Mouse (Mus musculus): ENCODE measurements around the gene Hes2.

Hes2 gene

DNA sequence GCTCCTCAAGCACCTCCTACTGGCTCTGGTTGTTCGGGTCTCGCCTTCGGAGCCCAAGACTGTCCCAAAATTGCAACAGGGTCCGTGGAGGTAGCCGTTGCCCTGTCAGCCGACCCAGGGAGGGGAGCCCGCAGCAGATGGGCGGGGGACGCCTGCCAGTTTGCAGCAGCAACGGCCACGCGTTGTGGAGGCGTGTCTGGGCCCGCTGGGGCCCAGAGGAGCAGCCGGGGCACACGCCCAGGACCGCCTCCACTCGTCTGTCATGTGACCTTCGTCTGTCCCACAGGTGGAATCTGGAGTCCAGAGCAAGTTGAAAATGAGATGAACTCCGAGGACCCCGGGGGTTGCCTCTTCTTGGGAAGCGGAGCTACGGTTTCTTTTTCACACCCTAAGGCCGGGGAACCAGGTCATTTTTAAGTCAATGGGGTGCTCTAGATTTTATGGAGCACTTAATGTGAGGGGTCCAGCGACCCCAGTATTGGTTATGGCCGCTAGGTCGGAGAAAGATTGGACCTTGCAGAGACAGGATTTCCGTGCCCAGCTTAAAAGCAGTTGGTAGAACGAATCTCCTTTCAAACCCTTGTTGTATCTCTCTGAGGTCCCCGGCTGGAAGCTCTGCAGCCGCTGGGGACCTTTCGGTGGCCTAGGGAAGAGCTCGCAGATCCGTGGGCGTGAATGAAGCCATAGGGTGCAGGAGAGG lies at the start of gene Hes2:
Gene Hes2 (plus strand): TSS at position 283 of the 700 bp plus-strand sequence.
- no peak for DNase-seq (ENCODE audit: low spot score in 2 of 2)

DNA sequence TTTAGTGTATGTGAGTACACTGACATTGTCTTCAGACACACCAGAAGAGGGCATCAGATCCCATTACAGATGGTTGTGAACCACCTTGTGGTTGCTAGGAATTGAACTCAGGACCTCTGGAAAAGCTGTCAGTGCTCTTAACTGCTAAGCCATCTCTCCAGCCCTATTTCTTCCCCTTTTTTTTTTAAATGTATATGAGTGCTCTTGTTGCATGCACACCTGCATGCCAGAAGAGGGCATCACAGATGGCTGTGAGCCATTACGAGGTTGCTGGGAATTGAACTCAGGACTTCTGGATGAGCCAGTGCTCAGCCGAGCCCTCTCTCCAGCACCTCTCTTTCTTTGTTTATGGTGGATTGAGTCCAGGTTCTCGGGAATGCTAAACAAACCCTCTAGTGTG lies 49.2 kb upstream of the Hes2 start:
- DNase-seq (ENCODE audit: low spot score in 2 of 2) = no peak

DNA sequence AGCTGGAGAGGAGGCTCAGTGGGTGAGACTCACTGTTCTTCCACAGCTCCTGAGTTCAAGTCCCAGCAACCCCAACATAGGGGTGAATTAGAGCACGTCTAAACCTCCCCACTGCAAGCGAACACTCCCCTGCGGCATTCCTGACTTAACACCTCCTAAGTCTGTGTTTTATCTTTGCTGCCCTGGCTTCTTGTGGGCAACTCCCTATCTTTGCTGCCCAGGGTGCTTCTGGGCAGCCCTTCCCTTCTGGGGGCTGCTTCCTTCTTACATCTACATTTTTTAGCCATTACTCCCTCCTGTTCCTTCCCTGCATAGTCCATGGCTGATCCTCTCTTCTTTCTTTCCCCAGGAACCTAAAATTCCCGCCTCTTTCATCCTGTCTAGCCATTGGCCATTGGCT lies 48.0 kb upstream of the Hes2 start:
- no peak for DNase-seq (ENCODE audit: low spot score in 2 of 2)

DNA sequence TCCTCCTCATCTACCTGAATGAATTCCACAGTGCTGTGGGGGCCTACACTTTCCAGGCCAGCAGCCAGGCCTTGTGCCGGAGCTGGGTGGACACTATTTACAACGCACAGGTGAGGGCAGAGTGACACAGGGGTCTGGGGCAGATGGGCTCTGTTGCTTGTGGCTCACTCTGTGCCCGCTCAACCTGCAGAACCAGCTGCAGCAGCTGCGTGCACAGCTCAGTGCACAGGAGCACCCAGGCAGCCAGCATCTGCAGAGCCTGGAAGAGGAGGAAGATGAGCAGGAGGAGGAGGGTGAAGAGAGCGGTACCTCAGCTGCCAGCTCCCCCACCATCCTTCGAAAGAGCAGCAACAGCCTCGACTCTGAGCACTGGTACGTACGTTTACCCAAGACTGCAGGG lies 46.3 kb upstream of the Hes2 start:
- no peak for DNase-seq (ENCODE audit: low spot score in 2 of 2)

DNA sequence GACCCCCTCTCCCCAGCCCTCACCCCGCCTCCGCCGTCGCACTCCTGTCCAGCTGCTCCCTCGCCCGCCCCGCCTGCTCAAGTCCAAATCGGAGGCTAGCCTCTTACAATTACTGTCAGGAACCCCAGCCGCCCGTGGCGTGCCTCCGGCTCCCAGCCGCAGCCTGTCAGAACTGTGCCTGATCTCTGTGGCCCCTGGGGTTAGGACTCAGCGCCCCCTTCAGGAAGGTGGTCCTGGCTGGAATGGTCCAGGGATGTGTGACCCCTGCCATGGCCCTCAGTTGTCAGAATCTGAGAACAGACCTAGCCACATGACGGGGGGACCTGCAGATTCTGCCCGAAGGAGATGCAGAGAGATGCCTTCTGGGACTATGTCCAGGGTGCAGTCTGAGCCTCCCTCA lies 44.6 kb upstream of the Hes2 start:
- DNase-seq (ENCODE audit: low spot score in 2 of 2) = no peak

DNA sequence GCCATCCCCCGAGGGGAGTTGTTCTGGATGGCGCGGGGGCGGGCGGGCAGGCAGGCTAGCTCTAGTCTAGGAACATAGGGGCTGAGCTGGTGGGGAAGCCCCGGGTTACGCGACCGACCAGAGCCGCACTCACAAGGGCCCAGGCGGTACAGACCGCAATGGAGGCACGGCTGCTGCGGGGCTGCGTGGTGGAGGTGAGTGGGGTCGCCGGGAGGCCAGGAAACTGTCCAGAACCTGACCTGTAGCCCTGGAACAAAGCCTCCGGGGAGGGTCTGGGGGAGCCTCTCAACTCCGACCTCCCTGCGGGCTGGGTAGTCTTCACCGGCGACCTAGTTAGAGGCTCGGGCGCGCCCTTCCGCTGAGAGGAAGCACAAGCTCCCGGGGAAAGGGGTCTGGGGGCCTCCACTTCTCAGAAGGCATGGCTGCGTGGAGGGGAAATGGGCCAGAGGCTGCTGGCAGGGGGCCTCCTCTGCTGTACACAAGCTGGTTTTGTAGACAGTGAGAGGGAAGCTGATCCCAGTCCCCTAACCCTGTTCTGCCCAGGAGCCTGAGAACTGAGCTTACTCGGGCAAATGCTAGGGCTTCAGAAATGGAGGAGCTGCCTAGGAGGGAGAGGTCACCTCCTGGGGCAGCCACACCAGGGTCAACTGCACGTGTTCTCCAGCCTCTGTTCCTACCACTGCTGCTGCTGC lies 42.6 kb upstream of the Hes2 start, which contains the start of gene Tnfrsf25:
Gene Tnfrsf25 (plus strand): TSS at position 14 of the 692 bp plus-strand sequence.
- DNase-seq (ENCODE audit: low spot score in 2 of 2) = no peak

DNA sequence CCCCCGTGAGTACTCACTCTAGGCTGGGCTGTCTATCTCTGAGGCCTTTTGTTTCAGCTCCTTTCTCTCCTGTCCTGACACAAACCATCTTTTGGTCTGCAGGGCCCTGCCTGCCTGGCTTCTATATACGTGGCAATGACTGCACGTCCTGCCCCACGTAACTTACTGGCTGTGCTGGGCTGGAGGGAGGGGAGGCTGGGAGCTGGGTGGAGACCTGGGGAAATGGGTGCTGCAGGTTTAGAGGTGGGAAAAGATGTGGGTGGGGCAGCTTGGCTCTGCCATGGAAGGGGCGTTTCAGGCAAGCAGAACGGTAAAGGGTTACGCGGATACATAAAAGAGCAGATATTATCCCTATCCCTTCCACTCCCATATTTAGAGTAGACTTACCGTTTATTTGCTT lies 41.1 kb upstream of the Hes2 start:
- no peak for DNase-seq (ENCODE audit: low spot score in 2 of 2)

DNA sequence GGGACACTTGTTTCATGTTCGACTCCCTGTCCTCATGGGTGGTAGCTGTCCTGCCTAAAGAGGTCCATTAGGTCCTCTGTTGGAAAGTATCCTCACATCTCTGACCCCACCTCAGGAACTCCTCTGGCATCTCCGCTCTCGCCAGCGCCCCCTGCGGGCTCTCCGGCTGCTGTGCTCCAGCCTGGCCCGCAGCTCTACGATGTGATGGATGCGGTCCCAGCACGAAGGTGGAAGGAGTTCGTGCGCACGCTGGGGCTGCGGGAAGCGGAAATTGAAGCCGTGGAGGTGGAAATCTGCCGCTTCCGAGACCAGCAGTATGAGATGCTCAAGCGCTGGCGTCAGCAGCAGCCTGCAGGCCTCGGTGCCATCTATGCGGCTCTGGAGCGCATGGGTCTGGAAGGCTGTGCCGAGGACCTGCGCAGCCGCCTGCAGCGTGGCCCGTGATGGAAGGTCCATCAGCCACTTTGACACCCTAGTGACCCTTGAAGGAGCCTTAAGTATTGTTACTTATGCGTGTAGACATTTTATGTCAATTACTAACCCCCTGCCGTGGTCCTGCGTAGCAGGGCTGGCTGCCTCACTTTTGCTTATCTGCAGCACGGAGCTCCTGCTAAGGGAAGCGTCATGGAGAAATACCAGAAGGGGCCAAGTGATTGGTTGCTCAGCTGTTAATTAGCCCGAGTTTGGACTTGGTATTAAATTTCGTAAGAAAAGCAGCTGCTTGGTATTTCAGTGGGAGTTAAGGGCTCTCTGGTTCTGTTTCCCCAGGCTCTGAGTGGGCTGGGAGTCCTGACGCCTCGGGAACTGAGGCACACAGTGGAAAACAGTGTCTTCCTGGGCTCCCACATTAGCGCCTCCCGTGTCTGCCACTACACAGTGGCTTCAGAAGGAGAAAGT lies 39.0 kb upstream of the Hes2 start:
- no peak for DNase-seq (ENCODE audit: low spot score in 2 of 2)

DNA sequence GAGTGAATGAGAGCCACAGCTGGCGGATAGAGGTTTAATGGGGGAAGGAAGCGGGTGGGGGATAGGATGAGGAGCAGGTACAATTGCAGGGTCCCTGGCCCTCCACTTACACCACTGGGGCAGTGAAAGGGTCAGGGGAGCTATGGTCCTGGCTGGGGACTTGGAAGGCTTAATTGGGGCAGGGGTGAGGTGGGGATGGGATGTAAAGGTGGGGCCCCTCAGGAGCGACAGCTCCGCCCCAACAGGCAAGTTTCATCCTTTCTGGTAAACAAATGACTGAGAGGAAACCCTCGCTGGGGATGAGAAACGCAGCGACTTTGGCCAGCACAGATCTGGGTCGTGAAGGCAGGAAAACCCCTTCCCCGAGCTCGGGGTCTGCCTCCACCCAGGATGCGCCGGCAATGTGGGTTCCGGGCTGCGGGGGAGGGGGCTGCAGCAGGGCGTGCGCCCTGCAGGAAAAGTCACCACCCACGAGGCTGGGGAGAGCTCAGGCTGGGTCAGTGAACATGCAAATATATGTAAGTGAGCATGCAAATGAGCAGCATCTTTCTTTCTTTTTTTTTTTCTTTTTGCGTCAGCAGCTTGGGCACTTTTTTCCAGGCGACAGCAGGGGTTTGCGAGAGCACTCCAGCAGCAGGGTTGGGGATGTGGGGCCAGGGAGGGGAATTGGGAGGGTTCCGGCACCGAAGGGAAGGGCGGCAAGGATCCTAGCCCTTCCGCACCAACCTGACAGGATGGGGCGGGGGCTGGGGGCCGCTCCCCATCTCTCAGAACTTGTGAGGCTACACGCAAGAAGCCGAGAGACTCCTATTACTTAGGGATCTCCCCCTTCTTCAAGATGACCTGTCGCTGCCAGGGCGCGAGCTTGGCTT lies 38.1 kb upstream of the Hes2 start:
- peak; percentile 64 to 65 for DNase-seq (ENCODE audit: low spot score in 2 of 2)

DNA sequence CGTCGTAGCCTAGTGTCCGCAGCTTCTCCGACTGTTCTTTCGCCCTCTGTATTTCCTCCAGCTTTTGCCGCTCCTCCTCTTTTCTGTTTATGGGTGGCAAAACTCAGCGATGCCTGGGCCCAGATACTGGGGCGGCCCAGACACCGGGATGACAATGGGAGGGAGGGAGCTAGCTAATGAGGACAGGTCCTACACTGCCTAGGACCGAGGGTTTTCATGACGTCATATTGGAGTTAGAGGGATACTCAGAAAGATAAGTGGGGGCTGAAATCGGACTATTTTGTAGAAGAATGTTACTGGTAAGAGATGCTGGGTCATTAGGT lies 37.5 kb upstream of the Hes2 start:
- no peak for DNase-seq (ENCODE audit: low spot score in 2 of 2)

DNA sequence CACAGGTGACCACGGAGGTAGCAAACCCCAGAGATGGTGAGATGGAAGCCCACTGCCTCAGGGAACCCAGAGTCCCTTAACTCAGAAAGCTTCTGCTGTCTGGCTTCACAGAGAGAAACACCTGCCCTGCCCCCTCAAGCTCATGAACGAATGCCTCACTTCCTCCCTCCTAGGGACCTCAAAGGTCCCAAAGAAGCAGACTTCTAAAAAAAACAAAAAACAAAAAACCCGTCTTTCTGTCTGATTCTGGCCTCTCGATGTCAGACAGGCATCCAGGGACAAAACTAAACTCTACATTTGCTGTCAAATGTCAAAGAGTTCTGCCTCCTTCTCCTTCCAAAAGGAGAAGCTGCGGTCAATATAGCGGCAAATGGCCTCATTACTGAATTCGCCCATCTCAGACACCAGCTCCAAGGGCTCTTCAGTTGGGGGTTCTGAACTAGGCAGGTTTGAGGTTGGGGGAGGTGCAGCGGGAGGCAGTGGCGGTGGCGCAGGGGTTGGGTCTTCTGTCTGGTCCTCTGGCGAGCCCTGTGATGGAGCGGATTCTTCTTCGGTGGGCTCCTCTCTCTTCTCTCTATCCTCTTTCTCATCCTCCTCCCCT lies 34.2 kb upstream of the Hes2 start:
- no peak for DNase-seq (ENCODE audit: low spot score in 2 of 2)

DNA sequence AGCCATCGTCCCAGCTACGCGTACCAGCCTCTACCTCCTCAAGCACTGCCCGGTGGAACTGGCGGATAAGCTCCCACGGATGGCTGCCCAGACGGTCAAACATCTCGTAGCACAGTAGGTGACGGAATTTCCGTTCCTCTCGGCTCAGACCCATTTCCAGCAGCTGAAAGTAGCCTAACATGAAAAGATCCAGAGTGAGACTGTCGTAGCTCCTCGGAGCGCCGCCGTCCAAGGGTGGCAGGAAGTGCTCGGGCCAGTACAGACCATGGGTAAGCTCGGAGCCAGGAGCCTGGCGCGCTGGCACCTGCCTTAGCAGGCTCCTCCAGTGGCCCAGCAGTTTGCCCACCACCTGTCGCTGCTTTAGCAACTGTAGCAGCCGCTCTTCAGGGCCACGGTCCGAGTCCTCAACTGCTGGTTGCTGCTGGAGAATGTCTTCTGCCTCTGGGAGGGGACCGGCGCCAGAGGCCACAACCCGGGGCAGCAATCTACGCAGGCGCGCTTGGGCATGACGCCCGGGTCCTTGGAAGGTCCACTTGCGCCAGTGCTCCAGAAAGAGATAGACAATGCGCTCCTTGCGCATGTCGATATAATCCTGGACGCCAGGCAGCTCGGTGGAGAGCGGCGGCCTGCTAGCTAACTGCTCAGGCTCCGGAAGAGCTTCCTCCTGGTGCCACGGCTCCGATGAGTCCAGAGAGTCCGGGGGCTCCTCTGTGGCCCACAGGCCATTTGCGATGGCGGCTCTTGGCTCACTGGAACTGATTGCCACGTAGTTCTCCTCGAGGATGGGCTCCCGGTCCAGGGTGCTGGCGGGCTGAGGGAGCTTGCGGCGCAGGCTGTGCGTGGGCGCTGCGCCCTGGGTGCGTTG lies 33.3 kb upstream of the Hes2 start:
- DNase-seq (ENCODE audit: low spot score in 2 of 2) = no peak

DNA sequence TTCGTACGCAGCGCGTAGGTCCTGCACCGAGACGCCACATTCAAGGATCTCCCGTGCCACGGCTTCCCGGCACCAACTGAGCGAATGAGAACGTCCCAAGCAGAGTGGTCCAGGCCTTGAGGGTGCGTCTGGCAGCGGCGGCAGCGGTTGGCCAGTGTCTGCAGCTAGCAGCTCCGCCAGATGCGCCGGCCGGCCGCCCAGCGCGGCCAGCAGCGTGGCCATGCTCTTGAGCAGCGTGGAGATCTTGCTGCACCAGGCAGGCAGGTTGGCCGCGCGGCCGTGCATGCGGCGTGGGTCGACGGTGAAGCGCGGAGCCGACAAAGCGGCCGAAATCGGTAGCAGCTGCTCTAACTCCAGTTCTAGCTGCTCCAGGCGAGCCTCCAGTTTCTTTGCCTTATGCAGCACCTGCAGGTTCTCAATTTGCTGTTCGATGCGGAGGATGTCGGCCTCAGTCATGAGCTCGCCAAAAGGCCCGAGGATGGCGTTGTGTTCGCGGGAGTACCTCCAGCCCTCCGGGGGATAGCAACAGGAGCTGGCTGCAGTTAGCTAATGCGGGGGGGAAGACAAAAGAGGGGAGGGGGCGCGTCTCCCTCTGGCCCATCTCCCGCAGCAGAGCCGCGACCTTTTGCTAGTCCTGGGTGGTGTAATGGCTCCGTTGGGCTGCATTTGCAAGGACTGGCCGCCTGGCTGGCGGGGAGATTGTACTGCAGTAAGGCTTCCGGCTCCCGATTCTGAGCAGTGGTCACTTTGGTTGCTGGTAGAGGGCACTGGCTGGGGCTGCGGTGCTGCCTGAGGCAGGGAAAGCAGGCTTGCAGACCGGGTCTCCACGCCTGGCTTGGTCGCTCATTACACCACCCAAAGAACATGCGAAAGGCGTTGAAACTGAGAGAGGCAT lies 32.4 kb upstream of the Hes2 start:
- no peak for DNase-seq (ENCODE audit: low spot score in 2 of 2)

DNA sequence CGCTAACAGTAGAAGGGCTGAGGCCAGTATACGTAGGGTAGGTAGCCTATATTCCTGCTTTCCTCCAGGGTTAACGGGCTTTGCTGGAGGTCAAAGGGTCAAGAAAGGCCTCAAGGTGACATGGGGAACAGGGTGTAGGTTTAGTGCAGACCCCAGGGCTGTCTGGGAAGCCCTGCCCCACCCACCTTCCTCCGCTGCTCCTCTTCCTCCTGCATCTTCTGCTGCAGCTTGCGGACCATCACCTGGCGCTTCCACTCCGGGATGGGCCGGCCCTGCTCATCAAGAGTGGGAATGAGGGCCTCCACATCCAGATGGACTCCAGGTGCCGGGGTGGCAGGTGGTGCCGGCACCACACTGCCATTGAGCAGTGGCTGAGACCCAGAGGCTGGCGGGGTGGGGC lies 30.8 kb upstream of the Hes2 start:
- DNase-seq (ENCODE audit: low spot score in 2 of 2) = no peak

DNA sequence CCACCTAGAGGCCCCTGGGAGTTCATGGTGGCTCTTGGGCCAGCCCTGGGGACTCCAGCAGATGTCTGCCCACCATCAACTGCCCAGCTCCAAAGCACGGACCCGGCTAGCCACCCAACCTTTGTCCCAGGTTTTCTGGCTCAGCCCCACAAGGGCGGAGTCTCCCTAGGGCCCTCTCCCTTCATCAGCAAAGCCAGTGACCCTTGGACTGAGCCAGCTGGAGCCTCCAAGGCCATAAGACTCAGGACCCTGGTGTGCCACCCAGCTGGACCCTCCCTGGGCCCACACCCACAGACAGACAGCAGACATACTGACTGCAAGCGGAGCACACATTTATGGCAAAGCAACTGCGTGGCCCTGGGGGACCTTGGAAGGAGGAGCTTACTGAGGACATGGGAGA lies 29.9 kb upstream of the Hes2 start:
- DNase-seq (ENCODE audit: low spot score in 2 of 2) = no peak

DNA sequence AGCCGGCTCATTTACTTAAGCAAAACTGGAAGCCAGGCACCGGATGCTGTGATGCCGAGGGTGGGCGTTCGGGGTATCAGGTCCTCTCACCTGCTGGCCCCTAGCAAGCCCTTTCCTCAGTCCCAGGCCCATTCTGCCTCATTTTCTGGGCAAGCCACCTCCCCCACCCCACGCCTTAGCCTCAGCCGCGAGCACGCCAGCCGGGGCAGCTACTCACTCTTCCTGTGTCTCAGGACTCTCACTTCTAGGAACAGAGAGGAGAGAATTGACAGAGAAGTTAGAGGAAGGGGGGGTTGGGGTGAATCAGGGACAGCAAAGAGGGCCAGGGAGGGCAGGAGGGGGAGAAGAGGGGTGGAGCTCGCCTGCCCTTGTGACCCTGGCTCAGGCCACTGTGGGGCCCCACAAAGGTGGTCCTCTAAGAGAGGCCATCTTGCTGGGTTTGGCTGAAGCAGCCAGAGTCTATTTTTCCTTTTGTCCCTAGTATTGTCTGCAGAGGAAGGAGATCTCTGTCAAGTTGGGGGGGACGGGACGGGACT lies 29.2 kb upstream of the Hes2 start:
- no peak for DNase-seq (ENCODE audit: low spot score in 2 of 2)

DNA sequence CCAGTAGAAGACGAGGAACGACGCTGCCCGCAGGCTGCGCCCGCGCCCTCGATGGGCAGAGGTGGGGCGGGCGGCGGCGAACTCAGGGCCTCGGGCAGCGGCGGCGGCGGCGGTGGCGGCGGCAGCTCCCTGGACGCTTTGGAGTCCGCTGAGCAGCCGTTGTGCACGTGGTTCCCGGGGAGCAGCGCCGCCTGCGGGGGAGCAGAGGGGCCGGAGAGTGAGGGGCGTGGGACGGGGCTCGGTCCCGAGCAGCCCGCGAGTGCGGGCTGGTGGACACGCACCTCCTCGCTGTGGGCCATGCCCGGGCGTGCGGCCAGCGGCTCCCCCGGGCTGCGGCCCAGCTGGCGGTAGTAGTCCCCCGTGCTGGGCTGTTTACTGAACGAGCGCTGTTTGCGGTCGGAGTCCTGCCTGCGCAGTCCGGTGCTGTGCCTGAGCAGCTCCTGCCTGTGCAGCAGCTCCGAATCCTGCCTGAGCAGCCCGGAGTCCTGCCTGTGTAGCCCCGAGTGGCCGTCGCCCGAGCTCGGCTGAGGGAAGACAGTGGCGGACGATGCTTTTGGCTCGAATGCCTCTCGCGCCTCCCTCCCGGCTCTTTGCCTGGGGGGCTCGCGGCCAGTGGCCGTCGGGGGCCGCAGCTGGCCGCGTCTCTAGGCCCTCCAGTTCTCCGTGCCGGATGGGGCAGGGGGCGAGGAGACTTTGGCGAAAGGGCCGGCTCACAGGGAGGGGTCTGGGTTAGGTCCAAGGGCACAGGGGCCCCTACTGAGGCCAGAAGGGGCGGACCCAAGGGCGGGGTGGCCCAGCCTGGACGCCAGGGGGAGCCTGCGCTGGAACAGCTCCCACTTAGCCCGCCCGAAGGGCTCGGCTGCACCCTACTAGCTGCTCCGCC lies 27.7 kb upstream of the Hes2 start:
- peak; percentile 38 to 47 for DNase-seq (ENCODE audit: low spot score in 2 of 2)
